Mouse (Mus musculus) embryonic facial prominence, embryonic 15.5 days (tissue): Measurements from ENCODE around the gene Gss. TPM values are rescaled to one million over a fixed set of nuclear protein-coding genes. Genes with fewer than 3 reads are reported as not detected.
A peak's percentile ranks its signal among the peaks of the same experiment; 100 is the strongest.

Experiments used
- ATAC-seq: fragments of 200-750 bp; cut with Nextera tagmentation; 2 replicates; pipeline ENCODE4 v1.8.0; 2017; ENCODE audit warnings: low read depth, moderate TSS enrichment; ENCODE audit not compliant: insufficient number of reproducible peaks, low FRiP score, low TSS enrichment
- H3K27ac ChIP-seq: fragments of 300-500 bp; sonication (generic); replicated peaks from 2 replicates; pipeline ENCODE4 v1.5.1; 2015; ENCODE audit warnings: mild to moderate bottlenecking, inconsistent platforms
- H3K27me3 ChIP-seq: fragments of 300-500 bp; sonication (generic); 2 replicates; pipeline ENCODE4 v1.6.1; 2015; ENCODE audit warnings: inconsistent platforms
- H3K36me3 ChIP-seq: fragments of 300-500 bp; sonication (generic); 2 replicates; pipeline ENCODE4 v1.6.1; 2015; ENCODE audit warnings: mild to moderate bottlenecking, inconsistent platforms
- H3K4me1 ChIP-seq: fragments of 300-500 bp; sonication (generic); 2 replicates; pipeline ENCODE4 v1.6.1; 2015; ENCODE audit warnings: inconsistent platforms
- H3K4me2 ChIP-seq: fragments of 300-500 bp; sonication (generic); replicated peaks from 2 replicates; pipeline ENCODE4 v1.6.1; 2015; ENCODE audit warnings: mild to moderate bottlenecking, inconsistent platforms
- H3K4me3 ChIP-seq: fragments of 300-500 bp; sonication (generic); replicated peaks from 2 replicates; pipeline ENCODE4 v1.5.1; 2015; ENCODE audit warnings: mild to moderate bottlenecking, inconsistent platforms
- H3K9ac ChIP-seq: fragments of 300-500 bp; sonication (generic); 2 replicates; pipeline ENCODE4 v1.6.1; 2015; ENCODE audit warnings: inconsistent platforms
- H3K9me3 ChIP-seq: fragments of 300-500 bp; sonication (generic); replicated peaks from 2 replicates; pipeline ENCODE4 v1.6.1; 2016; ENCODE audit warnings: inconsistent platforms
- WGBS: fragments of 180-500 bp; shearing (Covaris S2); methylation state at CpG from one replicate; pipeline ENCODE4 v1.1.7; 2015; 5-methylcytosine and 5-hydroxymethylcytosine counted together
- polyA plus RNA-seq: library from polyadenylated mRNA; unstranded; fragments of >200 nt; fragmentation: Nextera tagmentation; extraction: Ambion mirVana; gene quantifications from 2 replicates; pipeline ENCODE4 v1.2.1, GENCODE M21; 2015

Gss gene
- polyA plus RNA-seq, 1 experiment from 2014 or later, result 33.0 TPM

GRCm38 (mm10) chr2:155591676-155592075 lies 934 bp downstream of the Gss start:
- no peak for ATAC-seq
- Histone ChIP-seq H3K9ac (peak overlapping the region; percentile 65), H3K36me3 (no peaks in the 10 kb centered on the region), H3K4me2 (peak overlapping the region; percentile 68), H3K4me1 (peaks cover 10% of the 10 kb centered on the region), H3K27me3 (no peaks in the 10 kb centered on the region), H3K4me3 (peak overlapping the region; percentile 70), H3K27ac (peak overlapping the region; percentile 82), H3K9me3 (no peaks in the 10 kb centered on the region)
- 5% methylated on average over 6 of the region's 6 CpGs for WGBS

- Histone ChIP-seq H3K9ac (no peak overlapping the region), H3K27ac (no peak overlapping the region), H3K27me3 (no peaks in the 10 kb centered on the region), H3K9me3 (no peaks in the 10 kb centered on the region), H3K4me2 (no peak overlapping the region; the same call in 1 of the 2 replicates), H3K4me3 (no peak overlapping the region), H3K36me3 (no peaks in the 10 kb centered on the region), H3K4me1 (peaks cover 10% of the 10 kb centered on the region)
- 86% methylated on average over 2 of the region's 2 CpGs for WGBS
- ATAC-seq, result no peak
These were observed 1.7 kb downstream of the Gss start for GRCm38 (mm10) chr2:155590876-155591275.

DNA sequence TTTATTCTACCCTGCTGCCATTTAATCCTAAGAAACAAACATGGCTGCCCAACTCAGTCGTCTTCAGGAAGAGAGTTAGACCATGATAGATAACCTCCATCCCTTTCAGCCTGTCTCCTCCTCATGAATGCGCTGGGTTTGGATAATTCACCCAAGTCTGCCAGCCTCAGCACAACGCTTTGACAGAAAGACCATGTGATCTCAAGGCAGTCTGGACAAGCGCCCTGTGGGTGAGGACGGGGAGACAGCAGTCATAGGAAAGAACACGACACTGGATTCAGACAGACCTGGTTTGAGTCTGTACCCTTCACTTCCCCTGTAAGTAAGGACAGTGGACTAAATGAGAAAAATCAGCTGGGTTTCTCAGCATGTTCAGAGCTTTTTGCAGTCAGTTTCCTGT lies 3.1 kb downstream of the Gss start:
- Histone ChIP-seq H3K9ac (no peak overlapping the region), H3K4me2 (no peak overlapping the region), H3K27ac (no peak overlapping the region), H3K4me1 (peaks cover 10% of the 10 kb centered on the region), H3K9me3 (no peaks in the 10 kb centered on the region), H3K36me3 (no peaks in the 10 kb centered on the region), H3K27me3 (no peaks in the 10 kb centered on the region), H3K4me3 (no peak overlapping the region)
- WGBS, result 78% methylated on average over 6 of the region's 6 CpGs
- no peak for ATAC-seq

- no peaks in the 10 kb centered on the region for H3K9me3 ChIP-seq
- H3K9ac ChIP-seq, result no peak overlapping the region
- no peak overlapping the region for H3K27ac ChIP-seq
- no peaks in the 10 kb centered on the region for H3K27me3 ChIP-seq
- 77% methylated on average over 3 of the region's 3 CpGs for WGBS
- no peak overlapping the region for H3K4me2 ChIP-seq
- no peaks in the 10 kb centered on the region for H3K36me3 ChIP-seq
- H3K4me1 ChIP-seq, result peaks cover 10% of the 10 kb centered on the region
- no peak for ATAC-seq
- no peak overlapping the region for H3K4me3 ChIP-seq
These were observed 4.5 kb downstream of the Gss start for GRCm38 (mm10) chr2:155588136-155588535.

GRCm38 (mm10) chr2:155585486-155585885 lies 7.1 kb downstream of the Gss start:
- Histone ChIP-seq H3K4me2 (no peak overlapping the region), H3K4me1 (no peaks in the 10 kb centered on the region), H3K9ac (no peak overlapping the region), H3K27me3 (no peaks in the 10 kb centered on the region), H3K36me3 (no peaks in the 10 kb centered on the region), H3K9me3 (no peaks in the 10 kb centered on the region), H3K4me3 (no peak overlapping the region), H3K27ac (no peak overlapping the region)
- ATAC-seq, result no peak
- WGBS, result 63% methylated on average over 10 of the region's 10 CpGs

- Histone ChIP-seq H3K27me3 (no peaks in the 10 kb centered on the region), H3K27ac (no peak overlapping the region)
- ATAC-seq, result no peak
These were observed 7.5 kb downstream of the Gss start for GRCm38 (mm10) chr2:155585082-155585481.

GRCm38 (mm10) chr2:155583927-155584530 lies 8.6 kb downstream of the Gss start:
- no peaks in the 10 kb centered on the region for H3K36me3 ChIP-seq
- no peak overlapping the region for H3K4me3 ChIP-seq
- 48% methylated on average over 5 of the region's 5 CpGs for WGBS
- no peak overlapping the region for H3K4me2 ChIP-seq
- no peak overlapping the region for H3K27ac ChIP-seq
- no peaks in the 10 kb centered on the region for H3K4me1 ChIP-seq
- H3K9me3 ChIP-seq, result no peaks in the 10 kb centered on the region
- no peaks in the 10 kb centered on the region for H3K27me3 ChIP-seq
- no peak for ATAC-seq
- no peak overlapping the region for H3K9ac ChIP-seq

More at GRCm38 (mm10) chr2:155585082-155585481, 7.5 kb downstream of the Gss start:
- no peak overlapping the region for H3K4me3 ChIP-seq
- no peak overlapping the region for H3K4me2 ChIP-seq
- no peaks in the 10 kb centered on the region for H3K36me3 ChIP-seq
- no peaks in the 10 kb centered on the region for H3K4me1 ChIP-seq
- H3K9ac ChIP-seq, result no peak overlapping the region
- WGBS, result 84% methylated on average over 9 of the region's 9 CpGs
- no peaks in the 10 kb centered on the region for H3K9me3 ChIP-seq

DNA sequence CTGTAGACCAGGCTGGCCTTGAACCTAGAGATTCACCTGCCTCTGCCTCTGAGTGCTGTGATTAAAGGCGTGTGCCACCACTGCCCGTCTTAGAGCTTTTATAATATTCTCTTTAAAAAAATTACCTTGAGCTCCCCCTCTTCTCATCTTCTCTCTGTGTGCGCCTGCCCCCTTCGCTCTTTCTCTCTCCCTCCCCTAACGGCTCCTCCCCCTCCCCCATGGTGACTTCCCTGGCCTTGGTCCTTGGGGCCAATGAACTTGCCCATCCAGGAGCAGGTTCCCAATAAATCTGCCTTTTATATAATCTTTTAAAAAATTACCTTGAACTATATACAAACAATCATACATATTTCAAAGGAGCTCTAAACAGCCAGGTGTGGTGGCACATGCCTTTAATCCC lies 9.6 kb downstream of the Gss start:
- ATAC-seq, result no peak
- Histone ChIP-seq H3K4me2 (no peak overlapping the region), H3K36me3 (no peaks in the 10 kb centered on the region), H3K9me3 (no peaks in the 10 kb centered on the region), H3K27ac (no peak overlapping the region), H3K4me3 (no peak overlapping the region), H3K4me1 (no peaks in the 10 kb centered on the region), H3K9ac (no peak overlapping the region), H3K27me3 (no peaks in the 10 kb centered on the region)
- 83% methylated on average over 5 of the region's 5 CpGs for WGBS

DNA sequence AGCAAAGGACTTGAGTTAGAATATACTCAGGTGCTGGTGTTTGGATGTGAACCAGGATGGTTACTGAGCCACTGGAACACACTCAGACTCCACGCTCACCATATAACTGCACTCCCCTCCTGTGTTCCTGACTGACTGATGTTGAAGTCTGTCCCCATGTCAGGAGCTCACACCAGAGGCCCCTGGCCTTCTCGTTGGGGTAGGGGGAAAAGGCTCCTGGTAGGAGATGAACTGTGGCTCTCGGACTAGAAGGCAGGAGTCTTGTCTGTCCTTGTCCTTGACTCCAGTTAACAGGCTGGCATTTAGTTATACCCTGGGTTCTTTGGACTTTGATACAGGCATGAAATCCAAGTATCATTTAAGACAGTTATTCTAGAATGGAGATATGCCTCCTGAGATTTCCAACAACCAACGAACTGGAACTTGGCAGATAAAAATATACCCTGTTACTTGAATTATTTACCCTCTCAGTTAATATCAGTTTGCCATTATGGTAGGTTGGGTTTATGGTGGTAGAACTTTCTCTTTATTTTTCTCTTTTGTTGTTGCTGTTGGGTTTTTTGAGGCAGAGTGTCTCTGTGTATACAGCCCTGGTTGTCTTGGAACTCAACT lies 10.1 kb downstream of the Gss start:
- no peak for ATAC-seq
- Histone ChIP-seq H3K9me3 (no peaks in the 10 kb centered on the region), H3K9ac (no peak overlapping the region), H3K27ac (no peak overlapping the region), H3K27me3 (no peaks in the 10 kb centered on the region), H3K4me3 (no peak overlapping the region), H3K4me2 (no peak overlapping the region), H3K4me1 (no peaks in the 10 kb centered on the region), H3K36me3 (no peaks in the 10 kb centered on the region)
- WGBS, result 78% methylated on average over 4 of the region's 4 CpGs

DNA sequence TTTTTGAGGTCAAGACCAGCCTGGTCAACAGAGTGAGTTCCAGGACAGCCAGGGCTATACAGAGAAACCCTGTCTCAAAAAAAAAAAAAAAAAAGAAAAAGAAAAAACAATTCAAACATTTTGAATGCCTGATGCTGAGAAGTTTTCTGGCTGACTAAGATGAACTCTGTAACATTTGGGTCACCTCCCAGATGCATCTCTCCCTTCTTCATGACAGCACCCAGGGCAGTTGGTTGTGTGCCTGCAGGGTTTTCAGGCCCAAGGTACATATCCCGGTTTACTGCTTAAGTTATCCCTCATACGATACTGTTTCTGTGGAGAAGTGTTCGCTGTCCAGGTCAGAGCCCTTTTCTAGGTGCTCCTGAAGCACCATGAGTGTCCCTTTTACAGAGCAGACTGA lies 12.3 kb downstream of the Gss start:
- H3K4me3 ChIP-seq, result no peak overlapping the region
- no peaks in the 10 kb centered on the region for H3K27me3 ChIP-seq
- H3K9ac ChIP-seq, result no peak overlapping the region
- no peaks in the 10 kb centered on the region for H3K9me3 ChIP-seq
- H3K36me3 ChIP-seq, result 0 out of 2 replicates have a peak, but pooled peaks cover 13% of the 10 kb centered on the region
- WGBS, result 83% methylated on average over 3 of the region's 3 CpGs
- H3K4me2 ChIP-seq, result no peak overlapping the region
- ATAC-seq, result no peak
- H3K4me1 ChIP-seq, result no peaks in the 10 kb centered on the region
- H3K27ac ChIP-seq, result no peak overlapping the region

DNA sequence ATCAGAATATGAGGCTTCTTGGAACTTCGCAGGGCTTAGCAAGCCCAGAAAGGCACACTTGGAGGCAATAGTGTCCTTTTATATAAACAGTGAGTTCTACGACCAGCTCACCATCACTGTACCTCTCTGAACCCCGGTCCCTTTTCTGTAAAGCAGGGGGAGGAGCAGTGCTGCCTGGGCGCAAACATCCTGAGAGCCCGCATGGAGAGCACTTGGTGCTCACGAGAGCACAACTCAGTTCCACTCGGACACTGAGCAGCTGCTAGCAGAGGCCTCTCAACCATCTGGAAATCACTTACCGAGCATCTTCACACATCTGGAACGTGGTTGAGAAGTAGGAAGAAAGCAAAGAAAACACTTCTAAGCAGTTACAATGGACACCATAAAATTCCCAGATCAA lies 16.0 kb downstream of the Gss start:
- no peak overlapping the region for H3K4me2 ChIP-seq
- no peak overlapping the region for H3K27ac ChIP-seq
- whole genome bisulfite sequencing, result 57% methylated on average over 9 of the region's 9 CpGs
- no peak overlapping the region for H3K9ac ChIP-seq
- no peak overlapping the region for H3K4me3 ChIP-seq
- no peaks in the 10 kb centered on the region for H3K27me3 ChIP-seq
- no peaks in the 10 kb centered on the region for H3K4me1 ChIP-seq
- ATAC-seq, result no peak
- 0 out of 2 replicates have a peak, but pooled peaks cover 16% of the 10 kb centered on the region for H3K36me3 ChIP-seq
- H3K9me3 ChIP-seq, result no peaks in the 10 kb centered on the region

- H3K4me3 ChIP-seq, result no peak overlapping the region
- H3K4me2 ChIP-seq, result no peak overlapping the region
- no peak overlapping the region for H3K27ac ChIP-seq
- no peak for ATAC-seq
- no peaks in the 10 kb centered on the region for H3K9me3 ChIP-seq
- H3K9ac ChIP-seq, result no peak overlapping the region
- H3K4me1 ChIP-seq, result no peaks in the 10 kb centered on the region
- no peaks in the 10 kb centered on the region for H3K27me3 ChIP-seq
- H3K36me3 ChIP-seq, result 0 out of 2 replicates have a peak, but pooled peaks cover 16% of the 10 kb centered on the region
- WGBS, result 83% methylated on average over 4 of the region's 4 CpGs
These were observed 17.9 kb downstream of the Gss start for GRCm38 (mm10) chr2:155574700-155575099.
